Mouse (Mus musculus) hindbrain, embryonic 12.5 days (tissue): ENCODE results near the gene Csgalnact2. TPM values are rescaled to one million over a fixed set of nuclear protein-coding genes. Genes with fewer than 3 reads are reported as not detected.

Experiments used
- ATAC-seq: fragments of 200-750 bp; cut with Nextera tagmentation; 2 replicates; pipeline ENCODE4 v1.8.0; 2017; ENCODE audit warnings: moderate TSS enrichment; ENCODE audit not compliant: low FRiP score
- H3K27ac ChIP-seq: fragments of 300-500 bp; sonication (generic); 2 replicates; pipeline ENCODE4 v1.5.1; 2016; ENCODE audit warnings: mild to moderate bottlenecking
- H3K27me3 ChIP-seq: fragments of 300-500 bp; sonication (generic); 2 replicates; pipeline ENCODE4 v1.6.1; 2016; ENCODE audit warnings: mild to moderate bottlenecking
- H3K36me3 ChIP-seq: fragments of 300-500 bp; sonication (generic); 2 replicates; pipeline ENCODE4 v1.6.1; 2016; ENCODE audit warnings: mild to moderate bottlenecking
- H3K4me1 ChIP-seq: fragments of 300-500 bp; sonication (generic); 2 replicates; pipeline ENCODE4 v1.6.1; 2016
- H3K4me2 ChIP-seq: fragments of 300-500 bp; sonication (generic); replicated peaks from 2 replicates; pipeline ENCODE4 v1.6.1; 2016; ENCODE audit warnings: mild to moderate bottlenecking
- H3K4me3 ChIP-seq: fragments of 300-500 bp; sonication (generic); 2 replicates; pipeline ENCODE4 v1.5.1; 2016; ENCODE audit warnings: mild to moderate bottlenecking
- H3K9ac ChIP-seq: fragments of 300-500 bp; sonication (generic); 2 replicates; pipeline ENCODE4 v1.6.1; 2016; ENCODE audit warnings: mild to moderate bottlenecking, moderate library complexity
- H3K9me3 ChIP-seq: fragments of 300-500 bp; sonication (generic); replicated peaks from 2 replicates; pipeline ENCODE4 v1.6.1; 2016; ENCODE audit warnings: mild to moderate bottlenecking
- WGBS: fragments of 180-500 bp; shearing (Covaris S2); methylation state at CpG from one replicate; pipeline ENCODE4 v1.1.7; 2016; 5-methylcytosine and 5-hydroxymethylcytosine counted together
- microRNA-seq: library from miRNA; unstranded; fragments of <30 nt; microRNA quantifications from one replicate; pipeline ENCODE4, GENCODE M21; 2017
- polyA plus RNA-seq: library from polyadenylated mRNA; unstranded; fragments of >200 nt; fragmentation: Nextera tagmentation; extraction: Ambion mirVana; gene quantifications from 2 replicates; pipeline ENCODE4 v1.2.1, GENCODE M21; 2016

Gene Csgalnact2
- polyA plus RNA-seq, 1 experiment from 2014 or later: 9.8 TPM

GRCm38 (mm10) chr6:118070321-118071012 is 68.5 kb downstream of the Csgalnact2 start:
- H3K4me3 ChIP-seq: no peak overlapping the region
- no peak for ATAC-seq
- 74% methylated on average over 5 of the region's 5 CpGs for WGBS

GRCm38 (mm10) chr6:118067720-118068119 is 71.2 kb downstream of the Csgalnact2 start:
- H3K4me2 ChIP-seq: no peak overlapping the region
- no peak overlapping the region for H3K4me3 ChIP-seq
- ATAC-seq: no peak
- peaks cover 17% of the 10 kb centered on the region for H3K4me1 ChIP-seq
- no peaks in the 10 kb centered on the region for H3K9me3 ChIP-seq
- 75% methylated on average over 7 of the region's 7 CpGs for WGBS
- H3K9ac ChIP-seq: no peak overlapping the region
- no peaks in the 10 kb centered on the region for H3K36me3 ChIP-seq
- H3K27me3 ChIP-seq: peaks cover 47% of the 10 kb centered on the region
- no peak overlapping the region for H3K27ac ChIP-seq

More at GRCm38 (mm10) chr6:118070321-118071012, 68.5 kb downstream of the Csgalnact2 start:
- Histone ChIP-seq H3K27me3 (peaks cover 31% of the 10 kb centered on the region), H3K4me1 (peaks cover 15% of the 10 kb centered on the region), H3K4me2 (no peak overlapping the region), H3K36me3 (no peaks in the 10 kb centered on the region), H3K9ac (no peak overlapping the region), H3K27ac (no peak overlapping the region), H3K9me3 (no peaks in the 10 kb centered on the region)

- H3K4me3 ChIP-seq: peak overlapping the region; percentile 46
- H3K4me2 ChIP-seq: peak overlapping the region; percentile 99
- H3K36me3 ChIP-seq: no peaks in the 10 kb centered on the region
- no peak overlapping the region for H3K27ac ChIP-seq
- peak overlapping the region; percentile 63 for H3K9ac ChIP-seq
- peaks cover 47% of the 10 kb centered on the region for H3K27me3 ChIP-seq
- no peaks in the 10 kb centered on the region for H3K9me3 ChIP-seq
- H3K4me1 ChIP-seq: peaks cover 17% of the 10 kb centered on the region
- peak; percentile 47; the same call in 1 of the 2 replicates for ATAC-seq
- 2% methylated on average over 40 of the region's 40 CpGs for WGBS
Measured at GRCm38 (mm10) chr6:118066199-118067081, 72.5 kb downstream of the Csgalnact2 start.

GRCm38 (mm10) chr6:118065837-118066198 is 73.1 kb downstream of the Csgalnact2 start:
- 2% methylated on average over 10 of the region's 12 CpGs for whole genome bisulfite sequencing
- Histone ChIP-seq H3K36me3 (no peaks in the 10 kb centered on the region), H3K9ac (peak overlapping the region; percentile 63), H3K4me3 (peak overlapping the region; percentile 46), H3K4me1 (peaks cover 17% of the 10 kb centered on the region), H3K4me2 (peak overlapping the region; percentile 99), H3K27ac (no peak overlapping the region), H3K9me3 (no peaks in the 10 kb centered on the region), H3K27me3 (peaks cover 47% of the 10 kb centered on the region)
- peak; percentile 46; the same call in 1 of the 2 replicates for ATAC-seq

GRCm38 (mm10) chr6:118064968-118065530 is 73.9 kb downstream of the Csgalnact2 start:
- 12% methylated on average over 7 of the region's 7 CpGs for WGBS
- H3K27ac ChIP-seq: no peak overlapping the region
- 0 out of 2 replicates have a peak overlapping the region, but pooled peaks have one; percentile 99 for H3K4me2 ChIP-seq
- ATAC-seq: peak; percentile 59
- H3K36me3 ChIP-seq: no peaks in the 10 kb centered on the region
- peaks cover 47% of the 10 kb centered on the region for H3K27me3 ChIP-seq
- H3K9me3 ChIP-seq: no peaks in the 10 kb centered on the region
- H3K4me1 ChIP-seq: peaks cover 17% of the 10 kb centered on the region
- H3K9ac ChIP-seq: no peak overlapping the region
- no peak overlapping the region for H3K4me3 ChIP-seq

GRCm38 (mm10) chr6:118063266-118063665 is 75.7 kb downstream of the Csgalnact2 start:
- Histone ChIP-seq H3K9ac (no peak overlapping the region), H3K9me3 (no peaks in the 10 kb centered on the region), H3K4me3 (no peak overlapping the region), H3K4me1 (peaks cover 17% of the 10 kb centered on the region), H3K36me3 (no peaks in the 10 kb centered on the region), H3K27ac (no peak overlapping the region), H3K27me3 (peaks cover 44% of the 10 kb centered on the region), H3K4me2 (no peak overlapping the region)
- WGBS: 75% methylated on average over 5 of the region's 5 CpGs
- ATAC-seq: no peak

- no peak overlapping the region for H3K9ac ChIP-seq
- H3K4me1 ChIP-seq: peaks cover 9% of the 10 kb centered on the region
- H3K4me3 ChIP-seq: no peak overlapping the region
- H3K9me3 ChIP-seq: no peaks in the 10 kb centered on the region
- H3K36me3 ChIP-seq: no peaks in the 10 kb centered on the region
- peaks cover 24% of the 10 kb centered on the region for H3K27me3 ChIP-seq
- no peak for ATAC-seq
- WGBS: 92% methylated on average over 4 of the region's 4 CpGs
- no peak overlapping the region for H3K4me2 ChIP-seq
- H3K27ac ChIP-seq: no peak overlapping the region
Measured at GRCm38 (mm10) chr6:118061266-118061665, 77.7 kb downstream of the Csgalnact2 start.

Small RNA genes lying within 50 kb of the gene (microRNA-seq; reads per million reads assigned to microRNA genes)
- not detected for gene Mir7044

Other genes with a start within 250 kb of the Csgalnact2 start
- 474 and 480 TPM in 2 replicates for gene Hnrnpf, start 238.8 kb downstream of the Csgalnact2 start, polyA plus RNA-seq
- 1.9 and 3.1 TPM in 2 replicates for gene Fxyd4, start 201.4 kb downstream of the Csgalnact2 start, polyA plus RNA-seq
- 0.21 and 0.38 TPM in 2 replicates for gene Rasgef1a, start 127.7 kb downstream of the Csgalnact2 start, polyA plus RNA-seq
- 6.5 and 6.6 TPM in 2 replicates for gene Ret, start 58.6 kb upstream of the Csgalnact2 start, polyA plus RNA-seq